Mouse (Mus musculus) layer of hippocampus, adult 2 months (tissue): ENCODE results near the gene Ppif. TPM values are rescaled to one million over a fixed set of nuclear protein-coding genes. Genes with fewer than 3 reads are reported as not detected.

Experiments used
- DNase-seq, 2 experiments: peaks; one replicate each; pipeline ENCODE4 v3.0.0; 2022; ENCODE audit warnings: low spot score in 2 of 2
- H3K27ac ChIP-seq: fragments of 200-600 bp; 2 replicates; pipeline ENCODE4 v1.8.1; 2022
- H3K4me3 ChIP-seq: fragments of 200-600 bp; 2 replicates; pipeline ENCODE4 v1.8.1; 2022; ENCODE audit warnings: mild to moderate bottlenecking
- CTCF ChIP-seq: fragments of 200-600 bp; conservative IDR thresholded peaks from 2 replicates; pipeline ENCODE4 v1.8.1; 2022; ENCODE audit warnings: antibody characterized with exemption, mild to moderate bottlenecking, moderate library complexity
- total RNA-seq, 2 experiments: library from RNA; stranded (reverse); gene quantifications; 2 replicates each; pipeline ENCODE4 v1.2.3; 2021

The Ppif gene
- total RNA-seq, 2 experiments from 2014 or later, result 27.4 to 34.2 TPM

DNA sequence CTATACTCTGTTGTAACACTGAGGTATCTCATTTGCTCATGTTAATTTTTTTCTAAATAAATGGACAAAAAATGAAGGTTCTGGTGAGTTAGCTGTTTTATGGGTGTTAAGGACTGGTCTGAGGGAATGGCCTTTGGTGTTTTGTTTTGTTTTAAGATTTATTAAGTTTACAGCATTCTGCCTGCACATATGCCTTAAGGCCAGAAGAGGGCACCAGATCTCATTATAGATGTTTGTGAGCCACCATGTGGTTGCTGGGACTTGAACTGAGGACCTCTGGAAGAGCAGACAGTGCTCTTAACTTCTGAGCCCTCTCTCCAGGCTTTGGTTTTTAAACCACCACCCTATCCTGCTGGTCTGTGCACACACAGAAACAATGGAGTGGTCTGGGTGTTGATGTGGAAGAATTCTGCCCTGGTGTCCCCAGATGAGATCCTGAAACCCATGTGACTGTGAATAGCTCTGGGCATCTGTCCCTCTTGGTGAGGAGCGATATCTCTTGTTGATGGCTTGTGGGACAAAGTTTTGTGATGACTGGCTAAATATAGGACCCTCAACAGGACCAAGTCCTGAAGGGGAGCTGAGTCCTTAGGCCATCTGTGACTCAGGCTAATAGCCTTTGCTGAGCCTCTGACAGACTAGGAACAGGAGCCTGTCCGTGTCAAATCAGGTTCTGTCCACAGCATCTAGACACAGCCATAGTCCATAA, 27.1 kb upstream of the Ppif start:
- TF ChIP-seq CTCF, result peak; percentile 76
- no peak overlapping the region for H3K4me3 ChIP-seq
- no peak for DNase-seq
- H3K27ac ChIP-seq, result no peak overlapping the region

DNA sequence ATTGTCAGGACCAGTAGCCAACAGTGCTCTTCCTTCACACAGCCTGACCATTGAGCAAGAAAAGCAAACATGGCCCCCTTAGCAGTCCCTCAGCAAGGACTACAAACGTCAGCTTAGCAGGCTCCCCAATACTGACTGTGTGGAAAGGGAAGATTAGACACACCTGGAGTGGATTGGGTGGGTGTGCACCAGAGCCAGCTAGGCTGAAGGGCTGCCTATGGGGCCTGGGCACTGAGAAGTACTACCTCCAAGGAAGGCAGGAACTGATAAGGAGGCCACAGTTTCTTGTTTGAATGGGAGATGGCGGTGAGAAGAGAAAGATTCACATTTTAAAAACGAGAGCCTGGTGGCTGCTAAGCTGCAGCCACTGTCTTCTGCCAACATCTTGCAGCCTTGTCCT, 26.4 kb upstream of the Ppif start:
- no peak for DNase-seq
- Histone ChIP-seq H3K4me3 (no peak overlapping the region), H3K27ac (no peak overlapping the region)
- TF ChIP-seq CTCF, result no peak

DNA sequence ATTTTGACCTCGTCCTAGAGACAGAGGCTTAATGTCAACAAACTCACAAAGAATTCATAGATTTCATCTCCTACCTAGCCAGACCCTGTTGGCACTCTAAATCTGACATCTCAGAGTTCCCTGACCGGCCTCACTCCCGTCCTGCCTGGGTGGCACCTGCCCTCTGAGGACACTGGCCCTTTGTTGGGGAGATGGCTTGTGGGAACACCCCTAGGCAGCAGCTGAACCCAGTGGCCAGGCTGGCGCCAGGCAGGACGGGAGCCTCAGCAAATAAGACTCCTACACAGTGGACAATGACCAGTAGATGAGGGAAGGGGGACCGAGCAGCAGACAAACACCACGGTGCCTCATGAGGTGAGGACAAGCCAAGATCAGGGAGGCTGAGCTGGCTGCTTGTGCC, 14.3 kb upstream of the Ppif start:
- no peak for DNase-seq
- Histone ChIP-seq H3K4me3 (no peak overlapping the region), H3K27ac (no peak overlapping the region)
- TF ChIP-seq CTCF, result no peak

DNA sequence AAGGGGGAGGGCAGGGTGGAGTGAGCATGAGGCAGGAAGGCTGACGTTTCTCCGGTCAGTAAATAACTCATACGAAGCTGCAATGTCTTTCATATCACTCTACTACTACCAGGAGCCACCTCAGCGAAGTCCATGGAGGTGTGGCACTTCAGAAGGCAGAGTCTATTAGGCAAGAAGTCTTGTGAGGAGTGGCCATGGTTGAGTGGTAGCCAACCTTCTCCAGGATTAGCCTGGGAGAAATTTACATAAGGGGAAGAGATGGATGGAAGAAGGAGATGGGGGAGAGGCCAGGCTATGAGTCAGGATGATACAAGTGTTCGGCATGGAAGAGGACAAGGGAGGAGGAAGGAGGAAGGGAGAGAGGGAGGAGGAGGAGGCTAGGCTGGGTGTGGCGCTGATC, 11.9 kb upstream of the Ppif start:
- no peak for DNase-seq
- H3K4me3 ChIP-seq, result no peak overlapping the region
- H3K27ac ChIP-seq, result no peak overlapping the region
- TF ChIP-seq CTCF, result no peak

DNA sequence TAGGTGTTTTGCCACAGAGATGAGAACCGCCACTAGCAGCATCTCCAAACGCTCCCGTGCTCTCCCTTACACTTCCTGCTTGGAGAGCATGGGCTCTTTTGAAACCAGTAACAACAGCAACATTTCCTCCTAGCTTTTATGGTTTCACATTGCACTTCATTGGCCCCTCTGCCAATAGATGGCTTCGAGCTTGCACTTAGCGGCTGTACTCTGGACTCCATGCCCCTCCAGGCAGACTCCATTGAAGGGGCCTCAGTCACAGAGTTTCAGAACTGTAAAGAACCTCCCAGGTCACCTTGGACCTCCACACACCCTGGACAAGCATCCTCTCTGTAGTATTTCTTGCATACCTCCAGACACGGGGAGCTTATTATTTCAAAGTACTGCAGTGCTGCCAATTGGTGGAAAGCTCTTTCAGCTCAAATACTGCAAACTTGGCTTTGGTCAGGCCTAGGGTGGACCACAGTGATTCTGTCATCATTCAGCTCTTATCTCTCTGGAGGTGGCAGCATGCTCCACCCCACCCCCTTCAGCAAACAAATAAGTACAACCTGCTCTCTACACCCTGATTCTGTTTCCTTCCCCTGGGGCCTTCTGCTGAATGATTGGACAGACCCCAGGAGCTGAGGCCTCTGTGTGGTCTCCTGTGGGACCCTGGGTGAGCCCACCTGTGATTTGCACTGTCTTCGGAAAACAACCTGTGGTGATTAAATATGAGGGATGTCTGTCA, 7.6 kb upstream of the Ppif start:
- TF ChIP-seq CTCF, result no peak
- no peak for DNase-seq
- no peak overlapping the region for H3K4me3 ChIP-seq
- H3K27ac ChIP-seq, result no peak overlapping the region

DNA sequence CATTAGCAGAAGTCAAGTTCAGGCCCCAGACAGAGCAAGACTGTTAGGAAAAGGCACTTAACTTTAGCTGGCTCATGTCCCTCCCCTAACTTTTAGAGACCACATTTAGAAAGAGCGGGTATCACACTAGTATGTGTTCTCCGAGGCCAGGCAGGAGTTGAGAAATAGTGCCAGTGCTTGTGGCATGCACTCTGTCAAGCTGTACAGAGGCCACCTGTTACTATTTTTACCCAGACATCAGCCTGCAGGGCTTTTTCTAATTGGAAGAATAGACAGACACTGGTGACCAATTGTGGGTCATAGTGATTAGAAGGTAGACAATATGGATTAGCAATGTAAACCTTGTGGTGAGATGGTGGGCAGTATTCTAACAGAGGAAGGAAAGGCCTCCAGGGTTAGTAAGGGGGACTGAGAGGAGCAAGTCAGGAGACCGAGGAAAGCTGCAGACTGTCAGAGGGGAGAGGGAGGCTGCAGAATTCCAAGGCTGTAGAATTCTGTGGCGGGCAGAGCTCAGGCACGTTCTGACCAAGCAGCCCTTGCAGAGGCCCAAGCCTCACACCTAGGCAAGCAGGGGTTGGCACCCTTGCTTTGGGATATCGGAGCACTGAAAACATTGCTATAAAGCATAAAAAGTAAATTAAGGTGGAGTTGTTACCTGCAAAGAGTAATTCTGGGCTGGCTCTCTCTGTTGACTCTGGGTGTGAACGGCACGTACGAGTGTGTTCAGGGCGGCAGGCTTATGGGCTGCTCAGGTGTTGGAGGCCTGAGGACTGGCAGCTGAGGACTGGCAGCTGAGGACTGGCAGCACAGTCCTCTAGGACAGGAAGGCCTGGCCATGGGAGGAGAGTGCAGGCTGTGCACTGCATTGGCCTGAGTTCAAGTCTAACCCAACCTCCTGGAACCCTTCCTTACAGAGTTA, 6.7 kb upstream of the Ppif start:
- H3K27ac ChIP-seq, result no peak overlapping the region
- H3K4me3 ChIP-seq, result no peak overlapping the region
- TF ChIP-seq CTCF, result no peak
- no peak for DNase-seq

DNA sequence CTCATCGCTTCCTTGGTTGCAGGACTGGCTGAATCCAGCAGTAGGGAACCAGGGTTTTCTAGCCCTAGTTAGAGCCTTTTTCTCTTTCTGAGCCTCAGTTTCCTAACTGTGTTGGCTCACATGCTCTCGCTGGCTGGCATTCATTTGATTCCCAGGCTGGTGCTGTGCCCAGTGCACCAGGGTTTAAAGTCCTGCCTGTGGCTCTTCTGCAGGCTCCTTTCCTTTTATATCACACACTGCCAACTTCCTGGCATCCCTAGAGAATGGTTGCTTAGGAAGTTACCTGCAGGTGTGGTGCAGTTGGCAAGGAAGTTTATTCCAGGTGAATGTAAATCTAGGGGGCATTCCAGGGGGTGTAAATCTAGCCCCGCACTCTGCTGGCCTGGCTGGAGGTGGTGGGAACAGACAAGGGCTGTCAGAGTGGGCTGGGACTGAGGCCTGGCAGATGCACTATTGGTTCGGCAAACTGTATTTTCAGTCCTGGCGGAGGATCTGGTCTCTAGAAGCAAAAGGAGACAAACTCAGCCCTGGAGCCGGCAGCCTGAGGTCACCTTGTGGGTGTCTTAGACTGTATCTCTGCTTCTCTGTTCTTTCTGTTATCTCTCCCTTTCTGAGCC, 575 bp upstream of the Ppif start:
- no peak for DNase-seq
- Histone ChIP-seq H3K27ac (peak overlapping the region; percentile 71), H3K4me3 (peak overlapping the region; percentile 73)
- TF ChIP-seq CTCF, result no peak

DNA sequence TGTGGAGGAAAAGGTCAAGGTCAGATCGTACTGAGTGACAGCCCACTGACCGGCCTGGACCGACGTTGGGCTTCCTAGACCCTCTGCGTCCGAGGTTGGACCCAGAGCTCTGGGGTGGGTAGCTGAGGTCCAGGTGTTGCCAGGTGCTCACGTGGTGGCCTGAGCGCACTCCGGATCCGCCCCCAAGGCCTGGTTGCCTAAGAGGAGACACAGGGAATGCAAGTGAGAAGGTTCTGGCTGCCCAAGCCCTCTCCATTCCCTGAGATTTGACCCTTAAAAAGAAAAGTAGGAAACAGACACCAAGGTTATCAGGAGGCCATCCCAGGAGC, 579 bp downstream of the Ppif start:
- TF ChIP-seq CTCF, result no peak
- H3K4me3 ChIP-seq, result peak overlapping the region; percentile 73
- H3K27ac ChIP-seq, result peak overlapping the region; percentile 91

DNA sequence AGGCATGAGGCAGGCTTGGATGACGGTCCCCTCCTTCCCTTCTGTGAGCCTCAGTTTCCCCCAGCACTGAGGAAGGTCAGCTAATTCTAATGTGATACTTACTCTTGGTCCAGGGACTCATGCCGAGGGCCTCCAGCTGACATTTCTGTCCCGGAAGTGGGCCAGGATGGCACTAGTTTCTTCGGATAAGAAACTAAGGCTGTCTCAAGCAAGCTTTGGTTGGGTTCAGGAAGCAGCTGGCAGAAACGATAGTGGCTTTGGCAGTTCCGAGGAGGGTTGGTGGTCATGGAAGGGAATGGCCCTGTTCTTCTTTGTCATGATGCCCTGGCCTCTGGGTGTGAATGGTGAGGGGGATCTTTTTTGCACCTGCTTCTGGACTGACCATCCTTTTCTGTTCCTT, 1.1 kb downstream of the Ppif start:
- TF ChIP-seq CTCF, result no peak
- Histone ChIP-seq H3K4me3 (peak overlapping the region; percentile 73), H3K27ac (peak overlapping the region; percentile 91)
- DNase-seq, result no peak

More for the DNA sequence above, 579 bp downstream of the Ppif start:
- no peak for DNase-seq

DNA sequence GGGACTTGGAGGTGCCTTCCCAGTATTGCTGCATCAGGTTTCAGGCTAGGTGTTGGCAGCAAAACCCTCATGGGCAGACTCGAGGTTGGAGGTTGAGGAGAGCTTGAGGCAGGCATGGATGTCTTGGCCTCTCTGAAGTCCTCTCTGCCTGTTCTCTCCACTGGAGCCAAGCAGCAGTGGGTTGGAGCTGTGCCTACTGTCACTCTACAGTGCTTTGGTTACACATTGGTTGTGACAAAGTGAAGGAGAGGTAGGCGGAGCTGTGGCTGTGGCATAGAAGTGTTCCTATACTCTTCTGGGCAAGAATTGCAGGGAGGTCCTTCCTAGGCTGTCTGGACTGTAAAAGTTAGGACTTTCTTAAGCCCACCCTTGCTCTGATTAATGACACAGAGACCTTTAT, 2.4 kb downstream of the Ppif start:
- TF ChIP-seq CTCF, result no peak
- no peak overlapping the region for H3K4me3 ChIP-seq
- peak overlapping the region; percentile 62; the same call in 1 of the 2 replicates for H3K27ac ChIP-seq
- DNase-seq, result no peak

DNA sequence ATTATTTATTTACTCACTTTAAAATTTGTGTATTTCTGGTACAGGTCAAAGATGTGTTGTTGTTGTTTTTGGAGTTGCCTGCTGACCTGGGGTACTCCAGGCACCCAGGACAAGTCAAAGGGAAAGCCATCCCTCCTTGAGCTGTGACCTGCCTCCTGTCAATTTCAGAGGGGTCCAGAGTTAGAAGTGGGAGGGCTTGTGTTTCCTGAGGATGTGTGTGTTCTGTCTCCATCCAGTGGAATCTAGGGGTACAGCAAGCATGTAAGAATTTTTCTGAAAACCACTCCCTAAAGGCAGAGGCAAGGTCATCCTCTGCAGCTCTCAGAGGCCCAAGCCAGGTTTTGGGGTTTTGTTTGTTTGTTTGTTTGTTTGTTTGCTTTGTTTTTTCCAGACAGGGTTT, 8.0 kb downstream of the Ppif start:
- Histone ChIP-seq H3K4me3 (no peak overlapping the region), H3K27ac (no peak overlapping the region)
- DNase-seq, result no peak
- peak; percentile 86 for TF ChIP-seq CTCF

DNA sequence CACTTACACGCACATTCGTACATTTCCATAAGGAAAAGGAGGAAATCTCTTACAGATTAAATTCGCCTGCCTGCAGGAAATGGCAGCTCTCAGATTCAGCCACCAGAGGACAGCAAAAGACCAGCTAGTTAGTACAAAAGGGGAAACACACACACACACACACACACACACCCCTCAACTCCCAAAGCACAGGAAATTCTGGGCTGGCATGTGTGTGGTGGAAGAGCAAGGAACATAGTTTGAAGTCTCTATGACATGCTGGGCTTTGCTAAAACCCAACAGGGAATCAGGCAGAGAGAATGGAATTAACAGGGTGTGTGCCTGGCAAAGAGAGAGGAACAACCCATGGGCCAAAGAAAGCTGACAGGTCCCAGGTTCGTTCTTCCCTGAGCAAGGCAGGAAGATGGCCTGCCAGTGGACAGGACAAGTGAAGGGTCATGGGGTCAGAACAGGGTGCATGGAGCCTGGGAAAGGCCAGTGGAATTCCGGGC, 13.8 kb downstream of the Ppif start:
- peak; percentile 84 for TF ChIP-seq CTCF
- H3K4me3 ChIP-seq, result no peak overlapping the region
- DNase-seq, result peak in 1 of 2 experiments; percentile 65
- 0 out of 2 replicates have a peak overlapping the region, but pooled peaks have one; percentile 4 for H3K27ac ChIP-seq
